ENCODE assay signal across 14 mouse cellular contexts in genomic region chr8:3768641-3769040, GRCm38 (mm10). TPM values are rescaled to one million over a fixed set of nuclear protein-coding genes. Genes with fewer than 3 reads are reported as not detected.
"Had no signal": no experiment of that assay in that cellular context is flagged by ENCODE, and none has a peak within 500 bp of the region (broad histone marks: within the 10 kb centered on the region; RNA-seq: fewer than 3 reads in every experiment).

No protein-coding gene starts in this region.

RNA-seq across cellular contexts. Expression of gene Cd209a, which starts 19.9 kb away (rescaled TPM):
- polyA plus RNA-seq: embryonic facial prominence, embryonic 10.5 days; embryonic facial prominence, embryonic 11.5 days; embryonic facial prominence, embryonic 12.5 days; erythroblast, embryonic 14.5 days; forebrain, embryonic 10.5 days; forebrain, embryonic 11.5 days; forebrain, embryonic 12.5 days; forebrain, embryonic 13.5 days; forebrain, embryonic 14.5 days; forebrain, embryonic 15.5 days; forebrain, embryonic 16.5 days; heart, adult 2 months had no signal

RNA-seq across cellular contexts. Expression of gene Clec4g, which starts 48.2 kb away (rescaled TPM):
- polyA plus RNA-seq: embryonic facial prominence, embryonic 12.5 days; embryonic facial prominence, embryonic 14.5 days; embryonic facial prominence, embryonic 15.5 days; forebrain, embryonic 10.5 days; forebrain, embryonic 12.5 days; forebrain, embryonic 13.5 days; forebrain, embryonic 14.5 days; forebrain, embryonic 15.5 days; forebrain, embryonic 16.5 days had no signal
